Mouse (Mus musculus) gastrocnemius, postnatal 10 days (tissue): ENCODE results near the gene Rnf149. TPM values are rescaled to one million over a fixed set of nuclear protein-coding genes. Genes with fewer than 3 reads are reported as not detected.

Source experiments
- DNase-seq: peaks from one replicate; pipeline ENCODE4 v3.0.0; 2021; ENCODE audit warnings: mixed read lengths
- total RNA-seq, 2 experiments: library from RNA; stranded (reverse); gene quantifications; 2 replicates each; pipeline ENCODE4 v1.2.3; 2021

Gene Rnf149
- total RNA-seq, 2 experiments from 2014 or later, result 9.3 to 11.2 TPM

DNA sequence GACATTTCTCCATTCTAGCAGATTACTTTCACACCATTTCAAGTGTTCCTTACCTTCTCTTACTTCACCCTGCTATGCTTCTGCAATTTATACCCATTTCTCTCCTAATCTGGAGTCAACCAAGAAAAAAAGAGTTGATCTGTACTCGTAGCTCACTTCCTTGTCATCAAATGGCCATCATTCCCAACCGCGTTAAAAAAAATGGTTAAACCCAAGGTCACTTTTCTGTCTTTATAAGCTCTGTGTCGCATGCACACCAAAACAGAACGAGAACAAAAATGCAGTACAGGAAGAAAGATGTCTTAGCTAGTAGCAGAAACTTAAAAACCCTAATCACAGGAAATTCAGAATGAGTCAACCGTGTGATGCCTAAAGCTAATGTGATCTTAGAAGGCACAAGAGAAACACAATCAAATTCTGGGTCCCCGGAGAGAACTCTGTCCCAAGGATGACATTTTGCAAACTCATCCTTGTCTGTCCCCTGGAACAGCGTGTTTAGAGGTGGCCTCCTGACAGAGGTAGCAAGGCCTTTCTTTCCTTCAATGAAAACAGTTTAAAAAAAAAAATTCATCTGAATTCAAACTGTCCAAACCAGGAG lies 1.3 kb downstream of the Rnf149 start:
- DNase-seq, result no peak

DNA sequence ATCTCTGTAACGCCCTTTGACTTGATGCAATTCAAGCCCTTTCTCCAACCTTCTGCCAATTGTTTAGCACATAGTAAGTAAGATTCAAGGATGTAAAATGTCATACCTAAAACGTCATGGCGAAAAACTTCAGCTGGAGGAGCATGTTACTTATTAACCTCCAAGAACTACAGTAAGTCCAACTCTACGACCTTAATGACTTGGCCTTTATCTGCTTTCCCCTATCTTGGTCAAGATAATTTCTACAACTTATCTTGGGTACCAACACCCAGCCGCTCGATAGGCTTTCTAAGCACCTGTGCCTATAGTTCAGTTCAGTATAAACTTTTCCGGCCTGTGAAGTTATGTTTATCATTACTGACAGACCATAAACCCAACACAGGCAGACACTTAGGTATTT lies 3.3 kb downstream of the Rnf149 start:
- DNase-seq, result no peak

GRCm38 (mm10) chr1:39571653-39572052 lies 5.6 kb downstream of the Rnf149 start:
- no peak for DNase-seq

DNA sequence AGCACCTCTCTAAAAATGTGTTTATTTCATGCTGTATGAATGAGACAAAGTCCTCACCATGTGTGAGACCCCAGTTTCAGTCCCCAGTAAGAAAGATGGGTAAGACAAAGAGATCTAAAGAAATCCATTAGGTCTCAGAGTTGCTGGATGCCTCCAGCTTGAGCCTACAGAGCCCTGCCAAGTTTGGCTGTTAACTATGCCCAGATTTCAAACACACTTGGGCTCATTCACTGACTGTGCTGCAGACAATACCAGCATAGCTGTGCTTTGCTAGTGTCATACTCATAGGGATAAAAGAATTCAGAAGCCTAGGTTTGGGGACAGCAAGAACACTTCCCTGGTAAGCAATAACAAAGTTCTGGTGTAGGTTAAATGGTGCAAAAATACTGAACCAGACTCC lies 9.1 kb downstream of the Rnf149 start:
- DNase-seq, result no peak

DNA sequence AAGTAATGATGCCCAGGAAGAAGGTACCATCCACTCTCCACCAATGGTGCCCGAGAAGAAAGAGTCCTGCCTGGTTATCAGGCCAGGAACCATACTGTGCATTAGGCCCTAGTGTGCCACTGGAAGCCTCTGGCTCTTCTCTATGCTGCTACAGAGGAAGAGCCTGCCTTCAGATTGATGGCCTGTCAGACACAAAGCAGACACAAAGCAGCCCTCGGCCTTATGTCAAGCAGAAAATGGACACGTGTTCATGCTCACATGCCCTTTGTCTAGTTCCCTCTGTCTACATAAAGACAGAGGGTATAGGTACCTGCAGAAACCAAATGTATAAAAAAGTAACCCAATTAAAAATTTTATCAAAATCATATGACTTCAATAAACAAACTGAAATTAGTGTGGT lies 12.6 kb downstream of the Rnf149 start:
- no peak for DNase-seq

DNA sequence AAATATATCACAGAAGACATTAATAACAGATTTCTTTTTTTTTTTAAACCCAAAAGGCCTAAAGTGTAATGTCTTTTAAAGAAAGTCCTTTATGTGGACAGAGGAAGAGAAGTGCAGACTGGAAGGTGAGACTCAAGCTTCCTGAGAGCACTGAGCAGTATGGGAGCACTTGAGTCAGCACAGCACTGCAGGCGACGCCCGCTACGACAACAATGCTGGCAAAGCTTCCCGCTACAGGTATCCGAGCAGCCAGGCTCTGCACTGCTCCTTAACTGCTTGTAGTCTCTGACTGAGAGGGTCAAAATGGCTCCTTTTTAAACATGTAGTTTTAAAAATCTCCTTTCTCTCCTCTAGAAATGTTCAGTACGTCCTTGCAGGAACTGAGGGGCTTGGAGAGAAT lies 14.0 kb downstream of the Rnf149 start:
- no peak for DNase-seq

DNA sequence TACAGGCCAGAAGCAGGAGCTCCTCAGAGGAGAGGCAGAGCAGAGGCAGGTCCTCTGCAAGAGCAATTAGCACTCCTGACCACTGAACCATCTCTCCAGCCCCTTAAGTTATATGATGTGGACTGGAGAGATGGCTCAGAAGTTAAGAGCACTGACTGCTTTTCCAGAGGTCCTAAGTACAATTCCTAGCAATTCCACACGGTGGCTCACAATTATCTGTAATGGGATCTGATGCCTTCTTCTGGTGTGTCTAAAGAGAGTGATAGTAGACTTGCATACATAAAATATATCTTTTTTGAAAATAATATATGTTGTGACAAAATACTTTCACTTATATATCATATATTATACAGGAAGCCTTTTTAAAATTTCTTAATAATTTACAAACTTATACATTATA lies 15.3 kb downstream of the Rnf149 start:
- DNase-seq, result no peak

- no peak for DNase-seq
These were observed 18.2 kb downstream of the Rnf149 start for GRCm38 (mm10) chr1:39559009-39559408.

GRCm38 (mm10) chr1:39555556-39556415 lies 21.4 kb downstream of the Rnf149 start:
- no peak for DNase-seq

GRCm38 (mm10) chr1:39549831-39550230 lies 27.4 kb downstream of the Rnf149 start:
- peak; percentile 25 for DNase-seq

DNA sequence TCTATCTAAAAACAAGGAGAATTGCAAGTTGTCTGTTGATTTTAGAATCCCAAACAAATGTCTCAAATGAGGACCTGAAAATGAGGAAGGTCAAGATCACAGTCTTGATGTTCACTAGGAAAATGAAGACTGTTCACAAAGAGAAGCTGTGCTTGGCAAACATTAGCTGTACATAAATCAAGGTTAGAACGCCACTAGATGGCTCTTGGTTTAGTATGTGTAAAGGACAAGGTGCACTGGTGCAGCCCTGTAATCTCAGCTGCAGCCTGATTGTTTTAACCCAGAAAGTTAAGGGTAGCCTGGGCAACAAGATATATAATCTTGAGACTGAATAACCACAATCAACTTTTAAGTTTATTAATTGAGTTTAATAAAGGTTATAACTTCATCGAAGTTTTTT lies 30.0 kb downstream of the Rnf149 start:
- DNase-seq, result no peak

- DNase-seq, result no peak
These were observed 30.9 kb downstream of the Rnf149 start for GRCm38 (mm10) chr1:39546160-39546866.

- no peak for DNase-seq
These were observed 31.6 kb downstream of the Rnf149 start for GRCm38 (mm10) chr1:39545589-39545988.

DNA sequence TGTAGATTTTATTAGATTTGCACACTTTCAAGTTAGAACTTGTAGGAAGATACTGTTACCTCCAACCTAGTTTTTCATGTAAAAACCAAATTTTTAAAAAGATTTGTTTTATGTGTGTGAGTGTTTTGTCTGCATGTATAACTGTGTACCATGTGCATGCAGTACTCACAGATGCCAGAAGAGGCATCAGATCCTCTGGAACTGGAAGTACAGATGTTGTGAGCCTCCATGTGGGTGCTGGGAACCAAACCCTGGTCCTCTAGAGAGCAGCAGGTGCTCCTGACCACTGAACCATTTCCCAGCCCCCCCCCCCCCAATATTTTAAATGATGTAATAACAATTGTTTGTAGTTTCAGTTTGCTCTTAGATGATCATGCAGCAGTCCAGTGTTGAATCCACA lies 36.6 kb downstream of the Rnf149 start:
- no peak for DNase-seq

DNA sequence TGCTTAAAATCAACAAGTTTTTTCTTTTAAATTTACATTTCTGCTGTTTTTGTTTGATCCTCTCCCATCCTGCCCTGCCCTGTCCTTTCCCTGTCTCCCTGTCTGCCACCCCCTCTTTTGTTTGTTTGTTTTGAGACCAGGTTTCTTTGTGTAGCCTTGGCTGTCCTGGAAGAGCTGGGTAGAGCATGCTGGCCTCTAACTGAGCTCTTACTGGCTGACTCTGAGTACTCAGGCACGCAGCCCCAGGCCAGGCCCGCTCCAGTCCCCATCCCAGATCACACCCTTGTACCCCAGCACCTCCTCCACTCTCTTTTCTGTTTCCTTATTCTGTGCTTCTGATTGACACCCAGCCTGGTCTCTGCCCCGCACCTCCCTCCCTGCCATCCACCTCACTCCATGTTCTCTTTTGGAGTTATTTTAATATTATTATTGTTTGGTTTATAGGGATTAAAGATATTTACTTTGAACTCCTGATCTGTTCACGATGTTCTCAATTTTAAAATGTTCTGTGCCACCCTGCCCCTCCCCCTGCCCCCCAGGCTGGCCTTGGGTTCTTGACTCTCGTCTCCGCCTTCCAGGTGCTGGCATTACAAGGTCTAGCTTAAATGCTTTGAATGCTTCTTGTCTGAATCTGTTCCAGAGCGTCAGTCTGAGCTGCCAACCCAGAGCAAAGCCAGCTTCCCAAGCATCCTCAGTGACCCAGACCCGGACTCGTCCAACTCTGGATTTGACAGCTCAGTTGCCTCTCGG lies 39.4 kb downstream of the Rnf149 start:
- DNase-seq, result no peak

GRCm38 (mm10) chr1:39536701-39537100 lies 40.5 kb downstream of the Rnf149 start:
- DNase-seq, result no peak

GRCm38 (mm10) chr1:39535515-39536311 lies 41.5 kb downstream of the Rnf149 start:
- DNase-seq, result peak; percentile 98

- no peak for DNase-seq
These were observed 42.4 kb downstream of the Rnf149 start, which contains the start of gene Cnot11 for GRCm38 (mm10) chr1:39534831-39535230. Cnot11 (plus strand) TSS chr1:39534992.

- DNase-seq, result no peak
These were observed 43.3 kb downstream of the Rnf149 start for GRCm38 (mm10) chr1:39533917-39534316.

GRCm38 (mm10) chr1:39531036-39531435 lies 46.2 kb downstream of the Rnf149 start:
- no peak for DNase-seq

GRCm38 (mm10) chr1:39530258-39530943 lies 46.8 kb downstream of the Rnf149 start:
- DNase-seq, result peak; percentile 82
